Mouse (Mus musculus): ENCODE data around the gene Fga.

DNA sequence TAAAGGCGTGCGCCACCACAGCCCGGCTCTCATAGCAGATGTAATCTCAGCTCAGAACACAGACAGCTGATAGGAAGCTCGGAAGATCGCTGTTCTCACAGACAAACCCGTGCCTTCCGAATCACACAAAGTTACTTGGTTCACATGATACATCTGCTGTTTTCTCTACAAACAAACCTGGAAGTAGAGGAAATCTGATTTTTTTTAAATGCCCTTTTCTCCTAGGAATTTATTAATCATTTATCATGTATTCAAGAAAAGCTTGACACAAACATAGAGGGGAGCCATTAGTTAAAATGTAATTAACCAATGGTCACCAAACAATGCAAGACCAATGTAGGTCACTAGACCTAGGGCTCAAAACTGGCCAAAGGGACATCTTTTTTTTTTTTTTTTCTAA lies 21.1 kb upstream of the Fga start:
- no peak for TF ChIP-seq CTCF (IDR thresholded peaks at IDR 0.05; ENCODE audit: low read depth)
- TF ChIP-seq EP300 (IDR thresholded peaks at IDR 0.05; ENCODE audit: low read depth): no peak

All from heart, postnatal 0 days (tissue).